10 mouse cellular contexts compared by ENCODE assay signal in genomic region chr1:132934856-132935255, GRCm38 (mm10). TPM values are rescaled to one million over a fixed set of nuclear protein-coding genes. Genes with fewer than 3 reads are reported as not detected.
DNase-seq lines count a peak whose midpoint lies in the region; ATAC-seq lines count a peak whose summit lies in the region.
"Had no signal": no experiment of that assay in that cellular context is flagged by ENCODE, and none has a peak within 500 bp of the region (broad histone marks: within the 10 kb centered on the region; RNA-seq: fewer than 3 reads in every experiment).

No protein-coding gene starts in this region.

- no peak for DNase-seq in heart, adult 8-10 months (ENCODE audit: low spot score)
- DNase-seq in thymus, postnatal 4 days: peak; percentile 41
- DNase-seq in thymus, postnatal 25 days: no peak
- DNase-seq in frontal cortex, postnatal 10 days (ENCODE audit: low spot score in 2 of 2): peak; percentile 53 to 64
- DNase-seq in left cerebral cortex, postnatal 4 days: peak; percentile 80
- DNase-seq in right cerebral cortex, postnatal 14 days: peak; percentile 71
- no peak for DNase-seq in spleen, adult 18-20 months

- H3K4me2 ChIP-seq in heart, embryonic 11.5 days: no peak overlapping the region
- H3K4me2 ChIP-seq: liver, embryonic 15.5 days had no signal

- 26% methylated on average over 7 of the region's 7 CpGs for WGBS in heart, embryonic 11.5 days (ENCODE audit: insufficient replicate concordance)

- no peaks in the 10 kb centered on the region for H3K9me3 ChIP-seq in heart, embryonic 11.5 days (replicated peaks; ENCODE audit: control insufficient read depth, low read length)
- H3K9me3 ChIP-seq: liver, embryonic 15.5 days had no signal

- H3K27ac ChIP-seq in heart, embryonic 11.5 days (ENCODE audit: low read depth, low read length): no peak overlapping the region
- H3K27ac ChIP-seq: liver, embryonic 15.5 days had no signal

- no peaks in the 10 kb centered on the region for H3K36me3 ChIP-seq in heart, embryonic 11.5 days (ENCODE audit: control insufficient read depth, insufficient read depth, low read length)
- H3K36me3 ChIP-seq: liver, embryonic 15.5 days had no signal

- H3K4me1 ChIP-seq in heart, embryonic 11.5 days (ENCODE audit: control insufficient read depth, insufficient read depth, low read length): peaks cover 5% of the 10 kb centered on the region; the same call in 1 of the 2 replicates
- H3K4me1 ChIP-seq: liver, embryonic 15.5 days had no signal

- intact Hi-C loops in left cerebral cortex, postnatal 4 days (cut with DNase I): no loop called here

- H3K9ac ChIP-seq in heart, embryonic 11.5 days (ENCODE audit: low read depth, low read length): no peak overlapping the region
- H3K9ac ChIP-seq: liver, embryonic 15.5 days had no signal

- H3K4me3 ChIP-seq in heart, embryonic 11.5 days (ENCODE audit: low read depth, low read length): no peak overlapping the region
- H3K4me3 ChIP-seq: liver, embryonic 15.5 days had no signal

- H3K27me3 ChIP-seq in heart, embryonic 11.5 days (ENCODE audit: control insufficient read depth, insufficient read depth, low read length): no peaks in the 10 kb centered on the region
- H3K27me3 ChIP-seq: liver, embryonic 15.5 days had no signal

- peak; percentile 46; the same call in 1 of the 2 replicates for ATAC-seq in heart, embryonic 11.5 days (replicated peaks; ENCODE audit: insufficient number of reproducible peaks, low FRiP score, low TSS enrichment)

RNA-seq across cellular contexts. Expression of gene Lrrn2, which starts 54.8 kb away (rescaled TPM):
- 5.7 and 6.2 TPM in 2 replicates for polyA plus RNA-seq in heart, embryonic 11.5 days (2014; fragmentation: Nextera tagmentation; extraction: Ambion mirVana)
- total RNA-seq in heart, adult 8-10 months (2022): 1 to 10 TPM; 3.8 to 6.3 (median 4.7) TPM
- total RNA-seq in left cerebral cortex, postnatal 4 days (2021): 100 to 1,000 TPM; 101 to 117 TPM
- total RNA-seq: CH12.LX had no signal

Comparison
In these comparisons a context has a peak if more than half of its experiments do, and no peak if none do; other contexts are left out.
1. DNase-seq: peak in thymus, postnatal 4 days (single experiment), frontal cortex, postnatal 10 days (2 of 2), left cerebral cortex, postnatal 4 days (single experiment) and right cerebral cortex, postnatal 14 days (single experiment); none in heart, adult 8-10 months (single experiment), thymus, postnatal 25 days (single experiment) and spleen, adult 18-20 months (0 of 2).
2. RNA of gene Lrrn2, which starts 54.8 kb away (total RNA-seq): 101 to 117 TPM in left cerebral cortex, postnatal 4 days; 3.8 to 6.3 TPM in heart, adult 8-10 months; every median in the first group is over 10 times any median in the second.